Mouse (Mus musculus): Measurements from ENCODE around the gene Col4a4.

Col4a4 gene

GRCm38 (mm10) chr1:82586713-82587399 is at the start of gene Col4a4, which contains the start of gene Col4a3:
Gene Col4a4 (minus strand): TSS chr1:82586849.
Gene Col4a3 (plus strand): TSS chr1:82586921.
- no peak for DNase-seq (ENCODE audit: low spot score in 2 of 2)

- no peak for DNase-seq (ENCODE audit: low spot score in 2 of 2)
These were observed 49.7 kb upstream of the Col4a4 start for GRCm38 (mm10) chr1:82636321-82636720.

GRCm38 (mm10) chr1:82635254-82635620 is 48.6 kb upstream of the Col4a4 start:
- DNase-seq (ENCODE audit: low spot score in 2 of 2), result no peak

- no peak for DNase-seq (ENCODE audit: low spot score in 2 of 2)
These were observed 48.0 kb upstream of the Col4a4 start for GRCm38 (mm10) chr1:82634545-82635253.

GRCm38 (mm10) chr1:82631169-82631792 is 44.6 kb upstream of the Col4a4 start:
- DNase-seq (ENCODE audit: low spot score in 2 of 2), result no peak

GRCm38 (mm10) chr1:82629495-82629894 is 42.8 kb upstream of the Col4a4 start:
- no peak for DNase-seq (ENCODE audit: low spot score in 2 of 2)

- no peak for DNase-seq (ENCODE audit: low spot score in 2 of 2)
These were observed 41.0 kb upstream of the Col4a4 start for GRCm38 (mm10) chr1:82627652-82628051.

GRCm38 (mm10) chr1:82625474-82625873 is 38.8 kb upstream of the Col4a4 start:
- DNase-seq (ENCODE audit: low spot score in 2 of 2), result no peak

- DNase-seq (ENCODE audit: low spot score in 2 of 2), result no peak
These were observed 38.3 kb upstream of the Col4a4 start for GRCm38 (mm10) chr1:82624934-82625333.

GRCm38 (mm10) chr1:82619981-82620380 is 33.3 kb upstream of the Col4a4 start:
- DNase-seq (ENCODE audit: low spot score in 2 of 2), result no peak

GRCm38 (mm10) chr1:82618592-82618991 is 31.9 kb upstream of the Col4a4 start:
- DNase-seq (ENCODE audit: low spot score in 2 of 2), result no peak

GRCm38 (mm10) chr1:82618001-82618400 is 31.4 kb upstream of the Col4a4 start:
- no peak for DNase-seq (ENCODE audit: low spot score in 2 of 2)

GRCm38 (mm10) chr1:82612061-82612660 is 25.5 kb upstream of the Col4a4 start:
- no peak for DNase-seq (ENCODE audit: low spot score in 2 of 2)

GRCm38 (mm10) chr1:82608646-82609262 is 22.1 kb upstream of the Col4a4 start:
- DNase-seq (ENCODE audit: low spot score in 2 of 2), result no peak

- no peak for DNase-seq (ENCODE audit: low spot score in 2 of 2)
These were observed 19.2 kb upstream of the Col4a4 start for GRCm38 (mm10) chr1:82605856-82606255.

- DNase-seq (ENCODE audit: low spot score in 2 of 2), result no peak
These were observed 18.7 kb upstream of the Col4a4 start for GRCm38 (mm10) chr1:82605347-82605746.

- DNase-seq (ENCODE audit: low spot score in 2 of 2), result no peak
These were observed 16.7 kb upstream of the Col4a4 start for GRCm38 (mm10) chr1:82603198-82603950.

GRCm38 (mm10) chr1:82596864-82597596 is 10.4 kb upstream of the Col4a4 start:
- DNase-seq (ENCODE audit: low spot score in 2 of 2), result no peak

GRCm38 (mm10) chr1:82590266-82590665 is 3.6 kb upstream of the Col4a4 start:
- DNase-seq (ENCODE audit: low spot score in 2 of 2), result no peak

GRCm38 (mm10) chr1:82585981-82586380 is 668 bp downstream of the Col4a4 start:
- no peak for DNase-seq (ENCODE audit: low spot score in 2 of 2)

- DNase-seq (ENCODE audit: low spot score in 2 of 2), result no peak
These were observed 8.3 kb downstream of the Col4a4 start for GRCm38 (mm10) chr1:82578320-82578719.
